Mouse (Mus musculus): ENCODE data around the gene Omp.
A peak's percentile ranks its signal among the peaks of the same experiment; 100 is the strongest.
"Not testable (repeated sequence)": the region's sequence is repeated elsewhere in the genome, so short reads cannot be mapped to it uniquely, and the experiment has no call there.

Omp gene

DNA sequence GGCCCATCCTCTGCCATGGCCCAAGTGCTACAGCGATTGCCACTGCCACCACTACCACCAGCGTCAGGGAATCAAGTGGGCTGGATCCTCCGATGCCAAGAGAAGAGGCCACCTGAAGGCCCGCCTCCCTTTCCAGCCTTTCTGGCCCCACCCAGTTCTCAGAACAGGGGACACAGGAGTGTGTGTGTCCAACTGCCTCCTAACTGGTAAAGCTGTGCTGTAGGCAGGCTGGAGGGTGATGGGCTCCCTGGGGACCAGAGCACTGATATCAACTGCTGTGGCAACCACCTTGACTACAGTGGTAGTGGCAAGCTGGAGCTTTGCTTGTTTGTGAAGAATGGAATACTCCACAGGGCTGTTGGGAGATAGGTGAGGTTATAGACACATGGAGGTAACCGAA lies at the start of gene Omp:
Omp (minus strand) TSS at position 101 of the 400 bp plus-strand sequence.
- DNase-seq (ENCODE audit: low spot score), result no peak

DNA sequence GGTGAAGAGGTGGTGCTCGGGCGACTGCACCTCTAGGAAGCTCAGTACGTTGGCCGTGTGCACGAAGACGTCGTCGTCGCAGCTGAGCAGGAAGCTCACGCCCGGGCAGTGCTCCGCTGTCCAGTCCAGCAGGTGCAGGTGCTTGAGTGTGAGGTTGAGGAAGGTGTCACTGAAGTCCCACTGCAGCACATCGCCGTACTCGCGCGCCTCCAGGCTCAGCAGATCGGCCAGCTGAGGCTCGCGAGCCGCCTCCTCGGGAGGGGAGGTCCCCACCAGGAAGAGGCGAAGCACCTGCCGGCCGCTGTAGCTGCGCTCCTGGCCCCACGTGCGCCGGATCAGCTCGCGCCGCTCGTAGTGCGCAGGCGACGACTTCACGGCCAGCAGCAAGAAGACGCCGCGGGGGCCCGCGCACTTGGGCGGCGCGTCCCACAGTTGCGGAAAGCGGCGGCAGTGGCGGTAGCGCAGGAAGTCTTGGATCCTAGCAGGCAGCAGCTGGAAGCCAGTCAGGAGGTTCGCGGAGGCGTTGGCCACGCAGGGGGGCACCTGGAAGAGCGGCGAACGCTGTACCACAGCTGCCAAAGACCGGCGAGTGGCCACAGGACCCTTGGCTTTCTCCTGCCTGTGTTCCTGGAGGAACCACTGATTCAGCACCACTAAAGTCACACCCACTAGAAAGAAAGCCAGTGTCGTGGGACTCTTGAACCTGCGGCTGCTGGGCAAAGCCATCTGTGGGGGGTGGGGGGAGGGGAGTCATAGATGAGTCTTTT lies 48.9 kb upstream of the Omp start:
- DNase-seq (ENCODE audit: low spot score), result no peak

GRCm38 (mm10) chr7:98193515-98194025 lies 48.3 kb upstream of the Omp start:
- DNase-seq (ENCODE audit: low spot score), result no peak

DNA sequence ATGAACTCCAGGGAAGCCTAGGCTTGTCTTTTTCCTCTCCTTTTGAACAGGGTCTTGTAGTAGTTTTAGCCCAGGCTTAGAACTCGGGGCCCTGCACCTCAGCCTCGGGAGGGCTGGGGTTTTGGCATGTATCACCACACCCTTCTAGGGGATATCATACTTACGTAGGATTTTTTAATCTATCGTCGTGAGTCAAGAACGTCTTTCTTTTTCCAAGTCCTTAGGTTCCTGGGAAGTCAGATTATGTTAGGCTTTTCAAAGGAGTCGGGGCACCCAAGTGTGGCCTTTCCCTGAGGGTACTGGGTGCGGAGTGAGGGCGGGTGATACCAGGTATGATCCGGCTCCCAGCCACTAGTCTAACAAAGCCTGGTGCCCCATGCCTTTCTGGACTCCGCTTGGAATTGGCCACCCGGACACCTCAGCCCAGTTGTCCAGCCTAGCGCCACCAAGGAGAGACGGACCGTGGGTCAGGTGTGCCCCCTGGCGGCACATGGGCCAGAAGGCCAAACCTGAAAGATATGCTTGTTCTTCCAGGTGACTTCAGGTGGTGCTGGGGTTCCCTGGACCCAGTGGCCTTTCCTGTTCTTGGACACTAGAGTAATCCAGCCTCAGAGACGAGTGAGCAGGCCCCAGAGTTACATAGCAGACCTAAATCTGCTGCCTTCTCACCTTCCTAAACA lies 46.4 kb upstream of the Omp start:
- no peak for DNase-seq (ENCODE audit: low spot score)

GRCm38 (mm10) chr7:98190578-98190977 lies 45.3 kb upstream of the Omp start:
- no peak for DNase-seq (ENCODE audit: low spot score)

GRCm38 (mm10) chr7:98189745-98190144 lies 44.4 kb upstream of the Omp start:
- DNase-seq (ENCODE audit: low spot score), result no peak

DNA sequence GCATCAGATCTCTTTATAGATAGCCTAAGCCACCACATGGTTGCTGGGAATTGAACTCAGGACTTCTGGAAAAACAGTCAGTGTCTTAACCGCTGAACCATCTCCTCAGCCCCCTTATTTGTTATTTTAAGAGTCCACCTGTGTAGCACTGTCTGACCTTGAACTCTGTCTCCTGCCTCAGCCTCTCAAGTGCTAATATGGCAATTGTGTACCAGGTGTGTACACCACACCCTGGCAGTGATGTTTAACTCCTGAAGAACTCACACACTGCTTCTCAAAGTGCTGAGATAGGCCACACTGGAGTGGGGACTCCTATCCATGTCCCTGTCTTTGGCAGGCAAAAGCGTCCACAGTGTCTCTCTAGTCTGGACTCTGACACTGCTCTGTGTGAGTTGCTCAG lies 43.4 kb upstream of the Omp start:
- no peak for DNase-seq (ENCODE audit: low spot score)

DNA sequence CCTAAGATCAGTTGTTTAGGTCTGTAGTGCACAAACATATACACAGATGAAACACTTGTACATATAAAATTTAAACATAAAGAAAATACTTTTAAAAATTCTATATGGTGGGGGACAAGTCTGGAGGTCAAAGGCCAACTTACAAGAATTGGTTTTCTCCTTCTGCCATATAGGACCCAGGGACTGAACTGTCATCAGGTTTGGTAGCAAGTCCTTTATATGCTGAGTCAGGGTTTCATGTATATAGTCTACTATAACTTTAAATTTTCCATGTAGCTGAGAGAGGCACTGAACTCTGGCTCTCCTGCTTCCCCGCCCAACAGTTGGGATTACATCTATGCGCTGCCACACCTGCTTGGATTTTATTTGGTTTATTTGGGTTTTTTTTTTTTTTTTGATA lies 42.9 kb upstream of the Omp start:
- DNase-seq (ENCODE audit: low spot score), result no peak

GRCm38 (mm10) chr7:98187332-98187731 lies 42.0 kb upstream of the Omp start:
- DNase-seq (ENCODE audit: low spot score), result not testable (repeated sequence)

DNA sequence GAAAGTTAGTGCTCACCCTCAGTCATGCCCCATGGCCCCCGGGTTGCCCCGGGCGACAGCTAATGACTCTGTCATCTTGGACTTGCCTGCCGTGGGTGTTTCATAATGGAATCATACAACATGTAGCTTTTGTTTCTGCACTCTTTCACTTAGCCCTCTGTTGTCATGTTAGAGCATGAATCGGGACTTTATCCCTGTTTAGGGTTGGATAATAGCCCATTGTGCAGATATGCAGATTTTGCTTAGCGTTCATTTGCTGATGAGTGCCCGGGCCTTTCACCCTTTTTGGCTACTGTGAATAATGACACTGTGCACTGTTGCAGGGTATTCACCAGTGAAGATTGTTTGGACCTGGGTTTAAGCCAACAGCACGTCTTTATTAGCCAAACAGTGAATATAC lies 41.3 kb upstream of the Omp start:
- DNase-seq (ENCODE audit: low spot score), result no peak

GRCm38 (mm10) chr7:98185326-98185725 lies 40.0 kb upstream of the Omp start:
- DNase-seq (ENCODE audit: low spot score), result no peak

DNA sequence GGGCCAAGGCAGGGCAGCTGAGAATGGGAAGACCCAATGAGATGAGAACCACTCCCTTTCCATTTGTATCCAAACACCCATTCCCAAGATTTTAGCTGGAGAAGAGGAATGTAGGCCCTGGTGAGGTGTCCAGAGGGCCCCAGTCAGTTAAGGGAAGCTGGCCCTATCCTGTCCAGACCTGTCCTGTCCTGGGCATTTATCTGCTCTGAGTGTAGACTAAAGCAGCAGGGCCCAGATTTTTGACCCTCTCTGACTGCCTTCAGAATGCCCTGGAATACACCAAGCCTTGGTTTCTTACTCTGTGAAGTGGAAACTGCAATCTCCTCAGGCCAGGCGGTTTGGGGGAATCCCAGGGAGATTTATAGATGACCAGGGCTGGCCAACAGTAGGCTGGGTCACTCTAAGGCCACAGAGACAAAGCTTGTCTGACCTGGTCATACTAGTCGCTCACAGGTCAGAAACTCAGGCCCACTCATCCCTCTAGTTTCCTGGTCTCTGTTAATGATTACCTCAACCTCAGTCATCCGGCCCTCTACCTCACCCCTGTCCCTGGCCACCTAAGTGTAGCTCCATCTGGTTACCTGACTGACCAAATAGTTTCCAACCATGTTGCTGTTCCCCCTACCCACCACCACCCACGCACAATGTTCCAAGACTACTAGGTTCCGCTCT lies 33.4 kb upstream of the Omp start:
- no peak for DNase-seq (ENCODE audit: low spot score)

DNA sequence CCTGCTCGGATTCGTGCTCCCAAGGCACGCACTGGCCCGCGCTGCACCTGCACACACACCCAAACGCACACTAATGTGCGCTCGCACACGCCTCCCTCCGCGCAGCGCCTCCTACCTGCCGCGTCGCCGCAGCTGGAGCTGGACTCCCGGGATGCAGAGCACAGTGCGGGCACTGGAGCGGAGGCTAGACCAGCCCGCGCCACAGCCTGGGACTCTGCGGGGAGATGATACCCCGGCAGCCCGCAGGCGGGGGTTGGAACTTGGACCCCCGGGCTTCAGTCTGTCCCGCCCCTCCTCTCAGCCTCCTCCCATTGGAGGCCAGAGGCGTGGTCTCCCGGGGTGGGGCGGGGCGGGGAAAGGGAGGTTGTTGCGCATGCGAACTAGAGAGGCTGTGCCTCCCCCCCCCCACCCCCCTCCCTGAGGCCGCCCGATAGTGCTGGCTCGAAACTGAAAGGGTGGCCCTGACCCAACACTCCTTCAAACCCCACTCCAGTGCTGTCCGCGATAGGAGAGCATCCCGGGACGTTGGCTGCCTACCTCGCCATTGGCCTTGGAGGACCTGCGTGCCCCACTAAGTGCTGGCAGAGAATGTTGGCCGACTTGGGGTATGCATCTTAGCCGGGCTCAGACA lies 32.7 kb upstream of the Omp start, which contains the start of gene Capn5:
Capn5 (minus strand) TSS at position 346 of the 631 bp plus-strand sequence.
- DNase-seq (ENCODE audit: low spot score), result peak; percentile 85

GRCm38 (mm10) chr7:98177566-98177928 lies 32.2 kb upstream of the Omp start:
- DNase-seq (ENCODE audit: low spot score), result no peak

DNA sequence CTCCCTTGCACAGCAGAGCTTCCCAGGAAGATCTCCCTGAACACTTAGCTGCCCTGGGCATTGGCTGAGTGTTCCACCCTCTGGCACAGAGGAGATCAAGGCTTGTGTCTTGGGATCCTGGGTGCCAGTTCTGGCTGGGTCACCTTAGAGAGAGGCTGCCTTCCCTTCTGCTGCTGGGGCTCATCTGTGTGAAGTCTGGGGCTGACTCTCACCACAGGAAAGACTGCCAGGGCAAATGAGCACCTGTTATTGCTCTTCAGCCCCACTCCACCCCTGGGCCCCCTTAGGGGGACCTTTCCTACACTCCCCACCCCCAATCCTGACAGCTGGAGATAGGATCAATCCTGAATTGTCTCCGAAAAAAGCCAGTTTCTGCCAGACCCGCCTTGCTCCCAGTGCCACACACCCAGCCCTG lies 31.8 kb upstream of the Omp start:
- DNase-seq (ENCODE audit: low spot score), result no peak

DNA sequence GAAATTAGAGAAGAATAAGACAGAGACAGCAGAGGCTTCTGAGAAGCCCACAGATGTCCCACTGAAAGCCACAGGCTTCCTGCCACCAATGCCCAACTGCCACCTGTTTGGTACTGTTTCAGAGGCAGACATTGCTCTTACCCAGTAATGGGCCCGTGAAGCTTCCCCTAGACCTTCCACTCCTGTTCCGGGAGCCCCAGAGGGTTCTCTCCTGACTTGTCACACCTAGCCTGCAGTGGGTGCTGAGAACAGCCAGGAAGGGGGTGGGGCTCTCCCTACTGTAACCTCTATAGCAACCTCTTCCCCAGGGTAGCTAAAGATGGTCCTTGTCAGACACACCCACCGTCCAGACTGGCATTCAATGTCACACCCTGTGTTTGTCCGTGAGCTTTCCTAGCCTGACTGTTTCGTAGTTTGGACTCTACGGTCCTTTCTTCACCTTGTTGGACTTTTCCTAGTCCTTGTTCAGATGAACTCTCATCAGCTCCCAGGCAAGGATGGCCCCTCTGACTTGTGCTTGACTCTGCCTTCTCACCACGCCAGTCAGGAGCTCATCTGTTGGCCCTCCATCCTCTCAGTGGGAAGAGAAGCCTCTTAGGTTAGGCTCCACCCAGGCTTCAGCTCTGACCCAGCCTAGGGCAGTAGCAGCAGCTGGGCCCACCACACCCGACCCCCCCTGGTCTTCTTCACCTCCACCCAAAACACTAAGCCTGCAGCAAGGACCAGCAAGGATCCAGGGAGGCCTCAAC lies 31.2 kb upstream of the Omp start:
- no peak for DNase-seq (ENCODE audit: low spot score)

DNA sequence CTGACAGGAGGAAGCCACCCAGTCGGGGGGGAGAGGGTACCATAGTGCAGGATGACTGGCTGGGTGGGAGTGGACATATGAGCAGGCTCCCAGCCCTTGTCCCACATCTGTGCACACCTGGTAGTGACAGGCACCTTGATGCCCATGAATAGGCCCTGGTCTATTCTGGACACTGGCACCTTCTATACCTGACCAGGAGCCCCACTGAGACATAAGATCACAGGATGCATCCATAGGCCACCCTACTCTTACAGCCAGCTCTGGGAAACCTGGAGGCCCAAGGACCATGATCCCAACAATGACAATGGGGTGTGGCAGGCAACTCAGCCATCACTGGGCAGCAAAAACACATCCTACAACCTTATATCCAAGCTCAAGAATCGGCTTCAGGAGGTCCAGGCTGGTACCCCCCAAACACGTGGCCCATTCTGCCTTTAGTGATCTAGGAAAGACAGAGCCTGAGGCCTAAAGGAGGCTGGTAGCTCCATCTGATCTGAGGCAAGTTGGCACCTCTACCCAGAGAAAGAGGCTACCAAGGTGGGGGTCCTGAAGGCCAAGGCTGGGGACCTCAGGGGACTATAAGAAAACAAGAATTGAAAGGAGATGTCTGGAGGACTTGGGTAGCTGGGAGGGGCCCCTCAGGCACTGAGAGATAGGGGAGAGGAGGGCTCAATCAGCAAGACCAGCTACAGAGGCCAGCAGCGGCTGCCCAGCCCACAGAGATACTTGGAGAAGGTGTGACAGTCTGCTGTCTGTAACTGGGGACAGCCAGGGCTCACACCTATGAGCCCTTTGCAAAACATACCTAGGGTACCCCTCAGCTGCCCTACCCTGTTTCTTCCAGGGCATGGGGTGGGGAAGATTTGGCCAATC lies 29.8 kb upstream of the Omp start:
- DNase-seq (ENCODE audit: low spot score), result peak; percentile 80

DNA sequence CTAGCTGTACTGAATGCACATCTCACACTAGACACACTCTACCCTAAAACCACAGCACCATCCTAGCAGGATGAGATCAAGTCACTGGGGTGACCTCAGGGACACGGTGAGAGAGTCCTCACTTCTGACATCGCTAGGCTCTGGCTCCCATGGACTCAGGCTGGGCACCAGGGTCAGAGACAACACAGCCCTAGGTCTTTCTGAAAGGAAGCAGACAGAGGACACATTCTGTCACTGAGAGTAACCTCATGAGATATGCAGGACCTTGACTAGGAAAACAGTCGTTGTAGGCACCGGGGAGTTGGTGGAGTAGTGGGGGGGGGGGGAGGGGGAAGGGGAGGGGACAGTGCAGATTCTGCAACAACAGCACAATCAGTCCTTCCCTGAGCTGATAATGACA lies 28.1 kb upstream of the Omp start:
- DNase-seq (ENCODE audit: low spot score), result no peak

DNA sequence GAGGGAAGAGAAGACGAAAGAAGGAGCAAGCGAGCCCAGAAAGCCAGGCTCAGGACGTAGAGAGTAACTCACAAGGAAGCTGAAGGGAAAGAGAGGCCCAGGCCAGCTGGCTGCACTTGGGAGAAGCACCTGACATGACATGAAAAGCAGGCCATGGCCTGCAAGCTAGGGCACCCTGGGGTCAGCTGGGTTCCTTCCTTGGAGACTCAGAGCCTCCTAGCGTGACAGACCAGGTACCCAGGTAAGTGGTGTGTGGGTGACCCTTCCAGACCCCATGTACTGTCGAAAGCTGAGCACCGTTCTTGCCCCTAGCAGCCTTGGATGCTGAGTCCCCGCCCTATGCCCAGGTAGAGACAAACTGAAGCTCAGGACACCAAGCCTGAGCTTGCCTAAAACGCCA lies 27.4 kb upstream of the Omp start:
- DNase-seq (ENCODE audit: low spot score), result no peak

Data from c-Kit-positive CD71-positive TER-119-positive erythroid progenitor cells, embryonic 14.5 days (primary cell).